Mouse (Mus musculus) adrenal gland, adult 8-10 months (tissue): ENCODE results near the gene Snip1. TPM values are rescaled to one million over a fixed set of nuclear protein-coding genes. Genes with fewer than 3 reads are reported as not detected.

Source experiments
- DNase-seq: peaks from one replicate; pipeline ENCODE4 v3.0.0; 2022
- total RNA-seq, 4 experiments: library from RNA; stranded (reverse); gene quantifications; 2 replicates each; pipeline ENCODE4 v1.2.4; 2022

Gene Snip1
- total RNA-seq, 4 experiments from 2014 or later: 17.2 to 20.1 (median 19.5) TPM

DNA sequence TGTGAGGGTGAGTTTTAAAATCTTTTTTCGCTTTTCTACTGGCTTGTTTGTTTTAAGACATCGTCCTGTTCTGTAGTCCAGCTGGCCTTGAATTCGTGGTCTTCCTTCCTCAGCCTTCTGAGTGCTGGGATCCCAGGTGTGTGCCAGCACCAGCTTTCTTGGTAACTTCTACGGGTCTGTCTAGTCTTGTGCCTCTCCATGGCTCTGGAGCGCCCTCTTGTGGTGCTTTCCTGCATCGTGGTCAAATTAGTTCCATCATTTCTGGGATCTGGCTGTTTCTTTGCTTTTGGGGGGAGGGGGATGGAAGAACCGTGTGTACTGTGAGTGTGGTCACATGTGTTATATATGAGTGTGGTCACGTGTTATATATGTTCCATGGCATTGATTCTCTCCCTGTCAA is 33.0 kb downstream of the Snip1 start:
- peak; percentile 61 for DNase-seq

DNA sequence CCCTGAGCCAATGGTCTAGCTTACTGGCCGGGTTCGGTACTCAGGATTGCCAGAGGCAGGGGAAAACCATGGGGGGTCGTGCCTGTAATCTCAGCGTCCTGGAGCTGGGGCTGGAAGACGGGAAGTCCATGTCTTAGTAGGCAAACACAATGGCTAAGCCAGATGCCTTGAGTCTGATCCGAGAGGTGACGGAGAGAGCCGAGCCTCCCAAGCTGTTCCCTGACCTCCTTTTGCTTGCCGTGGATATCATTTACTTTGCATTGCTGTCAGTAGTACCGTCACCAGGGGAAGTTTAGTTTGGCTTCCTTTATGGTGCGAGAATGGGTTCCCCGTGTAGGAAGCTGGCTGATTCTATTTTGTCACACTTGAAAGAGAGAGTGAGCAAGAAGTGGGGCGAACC is 34.9 kb downstream of the Snip1 start:
- no peak for DNase-seq

DNA sequence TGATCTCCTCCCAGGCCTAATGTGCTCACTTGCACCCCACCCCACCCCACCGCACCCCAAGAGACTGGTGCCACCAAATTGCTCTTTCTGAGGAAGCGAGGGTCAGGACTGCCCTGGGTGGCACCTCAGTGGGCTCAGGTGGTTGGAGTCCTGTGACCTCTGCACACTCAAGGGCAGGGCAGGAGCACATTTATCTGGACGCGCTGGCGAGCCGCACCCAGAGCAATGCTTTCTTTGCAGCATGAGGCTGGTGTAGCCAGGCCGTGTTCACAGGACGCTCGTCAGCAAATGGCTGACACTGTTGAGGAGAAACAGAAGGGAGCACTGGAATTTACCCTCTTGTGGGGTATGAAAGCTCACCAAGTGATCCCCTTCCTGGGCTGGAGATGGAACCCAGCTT is 38.9 kb downstream of the Snip1 start:
- DNase-seq: no peak

DNA sequence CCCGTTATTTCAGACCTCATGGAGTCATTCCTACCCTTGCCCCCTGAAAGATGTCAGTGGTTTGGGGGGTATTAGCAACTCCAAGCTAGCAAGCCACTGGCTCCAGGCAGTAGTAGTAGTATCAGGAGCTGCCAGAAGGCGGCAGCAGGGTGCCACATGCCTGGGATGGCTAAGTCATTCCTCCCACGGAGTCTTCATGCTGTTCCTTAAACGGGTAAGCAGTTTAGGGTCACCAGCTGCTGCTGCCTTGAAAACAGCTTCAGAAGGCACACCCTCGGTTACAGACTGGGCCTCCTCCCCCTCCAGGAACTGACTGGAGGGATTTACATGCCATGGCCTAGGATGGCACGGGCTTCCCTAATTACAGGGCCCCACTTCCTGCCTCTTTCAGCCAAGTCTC is 48.2 kb downstream of the Snip1 start:
- DNase-seq: peak; percentile 72

DNA sequence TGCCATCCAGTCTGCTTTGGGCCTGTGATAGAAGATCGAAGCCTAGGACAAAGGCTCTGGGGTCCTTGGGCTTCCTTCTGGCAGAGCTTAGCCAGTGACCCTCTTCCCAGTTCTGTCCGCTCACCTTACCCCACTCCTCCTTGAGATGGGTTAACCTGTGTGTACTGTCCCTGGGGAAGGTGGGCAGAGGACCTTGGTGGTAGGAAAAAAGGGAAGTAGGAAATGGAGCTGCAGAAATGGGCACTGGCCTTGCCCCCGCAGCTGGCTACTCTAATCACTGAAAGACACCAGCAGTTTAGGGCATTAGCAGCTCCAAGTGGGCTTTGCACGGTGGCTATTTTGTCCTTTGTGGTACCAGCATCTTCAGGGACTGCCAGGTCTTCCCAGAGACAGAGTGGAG is 48.6 kb downstream of the Snip1 start:
- DNase-seq: no peak

DNA sequence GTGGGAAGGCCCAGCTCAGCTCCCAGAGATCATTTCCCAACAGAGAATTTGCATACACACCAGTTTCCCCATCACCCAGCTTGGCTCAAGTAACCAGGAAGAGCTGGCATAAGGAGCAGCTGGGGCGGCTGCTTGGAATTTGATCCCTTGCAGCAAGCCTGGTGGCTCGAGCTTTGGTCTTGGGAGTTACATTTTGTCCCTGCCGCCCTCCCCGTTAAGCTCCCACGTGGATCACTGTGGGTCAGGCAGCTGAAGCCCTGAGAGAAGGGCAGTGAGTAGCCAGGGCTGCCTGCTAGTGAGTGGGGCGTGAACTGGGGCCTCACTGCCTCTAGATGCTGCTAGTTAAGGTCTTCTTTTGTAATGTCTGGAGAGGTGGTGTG is 49.2 kb downstream of the Snip1 start:
- DNase-seq: no peak

DNA sequence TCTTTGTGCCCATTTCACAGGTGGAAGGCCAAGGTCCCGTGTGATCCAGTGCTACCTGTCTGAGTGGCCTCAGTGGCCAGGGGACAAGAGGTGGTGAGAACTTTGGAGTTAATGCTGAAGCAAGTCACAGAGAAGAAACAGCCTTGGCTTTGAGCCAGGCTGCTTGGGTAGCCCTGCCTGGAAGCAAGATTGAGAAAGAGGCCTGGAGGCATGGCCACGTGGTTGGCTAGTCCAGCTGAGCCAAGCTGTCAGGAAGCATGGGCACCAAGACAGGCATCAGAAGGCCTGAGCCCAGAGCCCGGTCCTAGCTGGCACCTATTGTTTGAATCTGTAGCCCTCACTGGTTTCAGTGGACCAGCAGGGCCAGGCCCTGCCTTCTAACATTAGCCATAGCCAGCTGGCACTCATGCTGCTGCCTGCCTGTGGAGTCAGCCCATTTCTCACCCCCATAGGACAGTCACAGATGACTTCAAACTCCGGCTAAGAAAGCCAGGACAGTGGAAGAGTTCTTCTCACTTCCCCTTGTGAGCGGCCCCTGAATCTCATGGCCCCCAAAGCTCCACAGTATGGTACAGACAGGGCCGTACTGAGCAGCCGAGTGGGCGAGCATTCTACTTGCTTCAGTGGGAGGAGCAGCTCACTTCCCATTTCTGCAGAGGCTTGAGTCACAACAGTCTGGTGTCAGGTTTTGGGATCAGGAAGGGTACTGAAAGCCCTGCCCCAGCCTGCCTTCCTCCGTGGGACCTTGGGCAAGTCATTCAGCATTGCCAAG is 49.8 kb downstream of the Snip1 start:
- peak; percentile 86 for DNase-seq

DNA sequence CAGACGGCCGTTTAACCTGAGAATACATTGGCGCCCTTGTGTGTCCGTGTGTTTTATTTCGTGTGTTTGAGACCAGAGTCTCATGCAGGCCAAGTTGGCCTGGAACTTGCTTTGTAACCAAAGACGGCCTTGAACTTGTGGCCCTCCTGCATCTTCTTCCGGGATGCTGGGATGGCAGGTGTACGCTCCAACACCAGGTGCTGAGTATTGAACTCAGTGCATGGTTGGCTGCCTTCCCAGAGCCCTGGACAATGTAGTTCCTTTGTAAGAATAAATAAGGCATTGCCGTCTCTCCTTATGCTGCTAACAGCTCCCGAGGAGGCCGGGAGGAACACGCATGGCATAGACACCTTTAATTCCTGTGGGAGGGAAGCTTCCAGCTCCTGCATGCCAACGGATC is 50.5 kb downstream of the Snip1 start:
- peak; percentile 30 for DNase-seq

DNA sequence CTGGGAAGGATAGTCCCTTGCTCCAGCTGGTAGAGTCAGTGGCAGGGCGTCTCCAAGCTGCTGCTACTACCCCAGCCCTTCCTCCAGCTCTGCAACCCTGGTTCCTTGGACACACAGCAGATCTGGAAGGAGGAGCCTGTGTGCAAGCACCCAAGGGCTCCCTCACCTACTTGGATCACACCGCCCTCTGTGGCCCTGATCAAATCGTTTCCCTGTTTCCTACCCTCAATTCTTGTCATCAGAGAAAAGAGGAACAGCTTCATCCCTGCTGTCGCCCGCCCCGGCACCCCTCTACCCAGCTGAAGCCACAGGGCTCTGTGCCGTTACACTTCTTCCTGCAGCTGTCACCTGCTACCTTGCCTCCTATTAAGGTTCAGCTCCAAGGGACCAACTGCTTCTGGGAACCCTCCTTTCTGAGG is 51.4 kb downstream of the Snip1 start:
- DNase-seq: peak; percentile 41

DNA sequence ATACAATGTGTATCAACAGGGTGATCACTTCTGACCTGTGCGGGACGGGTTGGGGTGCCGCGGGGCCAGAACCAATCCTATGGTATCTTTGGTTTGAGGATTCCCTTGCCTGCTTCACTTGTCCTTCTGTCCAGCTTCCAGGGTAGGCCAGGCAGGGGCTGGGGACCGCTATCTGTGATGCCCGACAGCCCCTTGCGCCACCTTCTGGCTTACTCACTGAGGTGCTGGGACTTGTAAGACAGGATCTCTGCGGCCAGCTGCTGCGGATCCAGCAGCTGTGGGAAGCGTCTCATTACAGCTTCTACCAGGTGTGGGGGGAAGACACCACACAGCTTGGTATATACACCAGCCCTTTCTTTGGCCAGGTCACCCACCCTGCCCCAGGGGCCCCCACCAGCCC is 52.6 kb downstream of the Snip1 start:
- DNase-seq: peak; percentile 15

DNA sequence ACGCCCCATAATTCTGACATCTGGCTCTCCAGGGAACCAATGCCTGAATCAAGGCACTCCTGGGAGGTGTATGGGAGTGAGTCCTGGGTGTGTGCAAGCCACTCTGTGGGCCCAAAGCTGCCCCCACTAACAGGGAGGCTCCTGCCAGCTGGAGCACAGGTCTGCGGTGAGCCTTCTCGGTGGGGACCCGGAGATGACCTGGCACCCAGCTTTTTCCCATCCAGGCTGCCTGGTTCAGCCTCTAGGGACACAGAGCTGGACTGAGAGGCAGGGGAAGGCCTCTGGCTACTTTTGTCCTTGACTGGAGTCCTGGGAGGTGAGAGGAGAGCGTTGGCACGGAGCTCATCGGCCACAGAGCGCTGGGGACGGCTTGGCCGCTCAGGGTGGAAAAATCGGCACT is 53.2 kb downstream of the Snip1 start:
- peak; percentile 40 for DNase-seq

DNA sequence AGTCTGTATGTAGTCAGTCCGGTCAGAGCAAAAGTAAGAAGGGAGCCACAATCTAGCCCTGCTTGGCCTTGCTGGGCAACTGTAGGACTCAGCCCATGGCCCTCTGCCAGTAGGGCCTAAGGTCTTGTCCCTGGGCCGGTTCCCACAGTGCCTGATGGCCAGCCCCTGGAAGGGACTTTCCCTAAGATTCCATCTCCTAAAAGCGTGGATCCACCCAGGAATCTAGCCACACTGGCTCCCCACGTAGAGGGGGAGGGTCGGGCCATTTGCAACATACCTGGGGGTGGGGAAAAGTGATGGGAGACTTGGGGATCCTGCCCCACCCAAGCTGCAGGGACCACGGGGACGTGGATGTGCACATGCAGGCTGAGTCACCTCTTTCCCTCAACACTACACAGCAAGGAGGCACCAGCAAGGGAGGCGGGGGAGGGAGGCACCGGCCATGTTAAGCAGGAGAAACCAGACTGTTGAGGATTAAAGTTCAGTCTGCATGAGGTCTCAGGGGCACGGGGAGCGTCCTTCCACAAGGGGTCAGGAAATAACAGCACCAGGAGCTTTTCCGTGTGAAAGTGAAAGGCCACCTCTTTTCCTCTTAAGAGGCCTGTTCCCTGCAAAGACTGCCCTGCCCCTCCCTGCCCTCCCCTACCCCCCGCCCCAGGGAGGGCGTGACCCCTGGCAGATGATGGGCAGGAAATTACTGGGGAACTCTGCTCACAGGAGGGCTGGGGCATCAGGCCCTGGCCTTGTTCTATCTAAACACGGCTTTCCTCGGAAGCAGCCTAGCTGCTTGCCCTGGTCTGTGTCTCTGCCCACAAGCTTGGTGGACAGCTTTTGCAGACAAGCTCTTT is 56.2 kb downstream of the Snip1 start:
- peak; percentile 86 for DNase-seq

DNA sequence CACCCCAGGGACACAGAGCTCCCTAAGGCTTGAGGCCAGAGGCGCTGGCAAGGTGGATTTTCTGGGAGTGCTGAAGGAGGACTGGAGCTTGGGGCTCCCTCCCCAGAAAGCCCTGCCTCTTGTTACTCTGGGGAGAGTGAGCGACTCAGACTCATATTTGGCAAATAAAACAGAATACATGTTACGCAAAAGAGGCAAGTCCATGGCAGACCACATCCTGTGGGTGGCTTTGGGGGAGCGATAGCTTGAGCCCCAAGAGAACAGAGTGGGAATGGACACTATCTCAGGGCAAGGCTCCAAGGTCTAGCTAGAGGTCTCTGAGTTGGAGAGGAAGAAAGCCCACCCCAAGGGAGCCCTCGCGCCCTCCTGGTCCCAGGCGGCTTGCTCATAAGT is 56.8 kb downstream of the Snip1 start:
- no peak for DNase-seq

Other genes with a start within 250 kb of the Snip1 start
- gene Yrdc, start 216.0 kb upstream of the Snip1 start, total RNA-seq: 10 to 100 TPM; 40.9 to 53.4 (median 43.2) TPM
- 10 to 100 TPM; 45.1 to 51.4 (median 49.2) TPM for gene 1110065P20Rik, start 215.5 kb upstream of the Snip1 start, total RNA-seq
- gene Maneal, start 204.5 kb upstream of the Snip1 start, total RNA-seq: 1 to 10 TPM; 6.4 to 7.2 (median 6.8) TPM
- 1 to 10 TPM; 2.9 to 4.3 (median 3.8) TPM for gene Epha10, start 185.8 kb upstream of the Snip1 start, total RNA-seq
- gene 9930104L06Rik, start 129.6 kb upstream of the Snip1 start, total RNA-seq: 10 to 100 TPM; 13.8 to 22.7 (median 21.0) TPM
- gene Cdca8, start 127.4 kb upstream of the Snip1 start, total RNA-seq: 1 to 10 TPM; 1.9 to 3.2 (median 2.2) TPM
- 1 to 10 TPM; 4.4 to 6.3 (median 6.0) TPM for gene Rspo1, start 80.2 kb upstream of the Snip1 start, total RNA-seq
- gene Gnl2, start 50.1 kb upstream of the Snip1 start, total RNA-seq: 10 to 100 TPM; 40.2 to 71.5 (median 55.5) TPM
- gene Dnali1, start 969 bp upstream of the Snip1 start, total RNA-seq: under 1 TPM in 2 of 4 experiments, not detected in 2; 0.13 to 0.14 TPM
- 10 to 100 TPM; 24.8 to 35.4 (median 32.6) TPM for gene Meaf6, start 18.5 kb downstream of the Snip1 start, total RNA-seq
- 10 to 100 TPM in 1 of 4 experiments, 1 to 10 TPM in 3; 7.2 to 10.2 (median 8.1) TPM for gene Zc3h12a, start 61.2 kb downstream of the Snip1 start, total RNA-seq